Mouse (Mus musculus) E14TG2a.4 (cell line): ENCODE results near the gene Ier5l.

ENCODE experiments used
- H3K27me3 ChIP-seq: 2 replicates; pipeline ENCODE4 v1.6.1; 2014; ENCODE audit warnings: low read length, control low read depth; ENCODE audit not compliant: insufficient read depth
- H3K36me3 ChIP-seq: 2 replicates; pipeline ENCODE4 v1.6.1; 2014; ENCODE audit warnings: low read length, control low read depth; ENCODE audit not compliant: insufficient read depth
- H3K4me1 ChIP-seq: replicated peaks from 2 replicates; pipeline ENCODE4 v1.6.1; 2014; ENCODE audit warnings: low read depth, low read length, control low read depth
- H3K4me3 ChIP-seq: replicated peaks from 2 replicates; pipeline ENCODE4 v1.5.1; 2014; ENCODE audit warnings: mild to moderate bottlenecking, low read length
- H3K9me3 ChIP-seq: 2 replicates; pipeline ENCODE4 v1.6.1; 2014; ENCODE audit warnings: low read length, control low read depth
- CTCF ChIP-seq: conservative IDR thresholded peaks from 2 replicates; pipeline ENCODE4 v1.5.1; 2014; ENCODE audit warnings: low read length
- NANOG ChIP-seq: IDR thresholded peaks from 2 replicates; pipeline ENCODE4 v1.6.1; 2014; ENCODE audit warnings: borderline replicate concordance, low read length, mixed read lengths
- POU5F1 ChIP-seq: IDR thresholded peaks from 2 replicates; pipeline ENCODE4 v1.6.1; 2014; ENCODE audit warnings: low read length, borderline replicate concordance

Gene Ier5l

GRCm38 (mm10) chr2:30448371-30448770 lies 25.6 kb downstream of the Ier5l start:
- Histone ChIP-seq H3K4me1 (peaks cover 80% of the 10 kb centered on the region), H3K27me3 (no peaks in the 10 kb centered on the region), H3K36me3 (peaks cover 65% of the 10 kb centered on the region), H3K4me3 (no peak overlapping the region), H3K9me3 (no peaks in the 10 kb centered on the region)
- no peak for TF ChIP-seq NANOG
- no peak for TF ChIP-seq POU5F1
- TF ChIP-seq CTCF, result no peak

- Histone ChIP-seq H3K36me3 (peaks cover 77% of the 10 kb centered on the region), H3K4me3 (no peak overlapping the region), H3K27me3 (no peaks in the 10 kb centered on the region), H3K4me1 (peaks cover 88% of the 10 kb centered on the region), H3K9me3 (no peaks in the 10 kb centered on the region)
- TF ChIP-seq POU5F1 (no peak), CTCF (no peak), NANOG (no peak)
These were observed 26.9 kb downstream of the Ier5l start for GRCm38 (mm10) chr2:30446891-30447826.

- peaks cover 95% of the 10 kb centered on the region for H3K4me1 ChIP-seq
- no peak for TF ChIP-seq CTCF
- TF ChIP-seq NANOG, result no peak
These were observed 28.7 kb downstream of the Ier5l start for GRCm38 (mm10) chr2:30445312-30445711.

GRCm38 (mm10) chr2:30444450-30444849 lies 29.6 kb downstream of the Ier5l start:
- no peak for TF ChIP-seq NANOG
- TF ChIP-seq CTCF, result no peak
- TF ChIP-seq POU5F1, result no peak
- peaks cover 87% of the 10 kb centered on the region for H3K36me3 ChIP-seq
- no peak overlapping the region for H3K4me3 ChIP-seq
- no peaks in the 10 kb centered on the region for H3K9me3 ChIP-seq
- no peaks in the 10 kb centered on the region for H3K27me3 ChIP-seq
- peaks cover 97% of the 10 kb centered on the region for H3K4me1 ChIP-seq

More at GRCm38 (mm10) chr2:30445312-30445711, 28.7 kb downstream of the Ier5l start:
- Histone ChIP-seq H3K36me3 (peaks cover 85% of the 10 kb centered on the region), H3K9me3 (no peaks in the 10 kb centered on the region), H3K4me3 (peak overlapping the region; percentile 21; the same call in 1 of the 2 replicates), H3K27me3 (no peaks in the 10 kb centered on the region)

GRCm38 (mm10) chr2:30444006-30444405 lies 30.0 kb downstream of the Ier5l start:
- Histone ChIP-seq H3K36me3 (peaks cover 87% of the 10 kb centered on the region), H3K9me3 (no peaks in the 10 kb centered on the region), H3K27me3 (no peaks in the 10 kb centered on the region), H3K4me3 (no peak overlapping the region), H3K4me1 (peaks cover 97% of the 10 kb centered on the region)
- TF ChIP-seq CTCF, result no peak
- TF ChIP-seq POU5F1, result no peak
- no peak for TF ChIP-seq NANOG

GRCm38 (mm10) chr2:30443281-30443680 lies 30.7 kb downstream of the Ier5l start:
- H3K4me1 ChIP-seq, result peaks cover 95% of the 10 kb centered on the region
- peaks cover 89% of the 10 kb centered on the region for H3K36me3 ChIP-seq
- TF ChIP-seq CTCF (no peak), POU5F1 (no peak), NANOG (no peak)
- no peaks in the 10 kb centered on the region for H3K9me3 ChIP-seq
- no peaks in the 10 kb centered on the region for H3K27me3 ChIP-seq
- peak overlapping the region; percentile 80; the same call in 1 of the 2 replicates for H3K4me3 ChIP-seq

- Histone ChIP-seq H3K9me3 (no peaks in the 10 kb centered on the region), H3K4me3 (peak overlapping the region; percentile 80), H3K4me1 (peaks cover 88% of the 10 kb centered on the region), H3K36me3 (peaks cover 89% of the 10 kb centered on the region), H3K27me3 (no peaks in the 10 kb centered on the region)
- TF ChIP-seq POU5F1 (no peak), NANOG (no peak), CTCF (no peak)
These were observed 31.5 kb downstream of the Ier5l start for GRCm38 (mm10) chr2:30442498-30442890.

GRCm38 (mm10) chr2:30441518-30442497 lies 32.2 kb downstream of the Ier5l start:
- H3K27me3 ChIP-seq, result no peaks in the 10 kb centered on the region
- TF ChIP-seq CTCF (no peak), POU5F1 (no peak), NANOG (no peak)

More at GRCm38 (mm10) chr2:30441518-30442497, 32.2 kb downstream of the Ier5l start:
- peak overlapping the region; percentile 80 for H3K4me3 ChIP-seq
- peaks cover 89% of the 10 kb centered on the region for H3K36me3 ChIP-seq
- no peaks in the 10 kb centered on the region for H3K9me3 ChIP-seq
- H3K4me1 ChIP-seq, result peaks cover 82% of the 10 kb centered on the region
